10 mouse cellular contexts compared by ENCODE assay signal in the genomic region with DNA sequence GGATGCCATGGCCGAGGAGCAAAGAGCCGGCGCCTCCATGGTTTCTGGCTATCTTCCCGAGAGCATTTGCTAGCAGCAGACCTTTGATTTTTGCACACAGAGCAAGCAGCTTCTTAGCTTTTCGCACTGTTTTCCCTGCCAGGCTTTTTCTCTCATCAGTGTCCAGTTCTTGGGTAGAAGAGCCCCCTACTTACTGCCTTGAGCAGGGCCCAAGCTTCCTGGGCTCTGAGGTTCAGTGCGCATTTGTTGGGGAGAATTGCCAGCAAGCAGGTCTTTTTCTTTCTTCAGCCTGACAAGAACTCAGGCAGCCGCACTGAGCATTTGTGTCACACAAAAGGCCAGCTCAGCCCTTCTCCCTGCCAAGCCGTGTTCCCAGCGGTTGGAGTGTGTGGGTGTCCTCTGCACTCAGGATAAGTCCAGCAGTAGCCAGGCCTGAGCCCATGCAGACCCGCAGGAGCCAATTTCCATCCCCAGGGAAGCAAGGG.
A peak's percentile ranks its signal among the peaks of the same experiment; 100 is the strongest.
DNase-seq lines count a peak whose midpoint lies in the region; ATAC-seq and TF ChIP-seq lines count a peak whose summit lies in the region.
"Had no signal": no experiment of that assay in that cellular context is flagged by ENCODE, and none has a peak within 500 bp of the region (broad histone marks: within the 10 kb centered on the region; RNA-seq: fewer than 3 reads in every experiment).

No protein-coding gene starts in this region.

- no peak overlapping the region for H3K4me3 ChIP-seq in midbrain, postnatal 0 days (ENCODE audit: low read depth, low read length)
- H3K4me3 ChIP-seq: limb, embryonic 13.5 days had no signal

- H3K36me3 ChIP-seq in midbrain, postnatal 0 days (ENCODE audit: insufficient read depth, low read length) = no peaks in the 10 kb centered on the region
- H3K36me3 ChIP-seq: limb, embryonic 13.5 days had no signal

- peak; percentile 6; the same call in 1 of the 2 replicates for TF ChIP-seq CTCF in midbrain, postnatal 0 days (IDR thresholded peaks at IDR 0.05)

- WGBS in midbrain, postnatal 0 days = 23% methylated on average over 10 of the region's 10 CpGs

- no peaks in the 10 kb centered on the region for H3K27me3 ChIP-seq in midbrain, postnatal 0 days (ENCODE audit: insufficient read depth, low read length)
- H3K27me3 ChIP-seq: limb, embryonic 13.5 days; Patski had no signal

- H3K4me2 ChIP-seq in midbrain, postnatal 0 days (ENCODE audit: low read depth, low read length, poor library complexity, severe bottlenecking) = no peak overlapping the region
- H3K4me2 ChIP-seq: limb, embryonic 13.5 days had no signal

- peak overlapping the region; percentile 52 for H3K27ac ChIP-seq in midbrain, postnatal 0 days (ENCODE audit: low read depth, low read length)
- H3K27ac ChIP-seq: limb, embryonic 13.5 days had no signal

- ATAC-seq in midbrain, postnatal 0 days (ENCODE audit: low FRiP score) = peak; percentile 83
- no peak for ATAC-seq in inflammation-experienced regulatory T-cells, adult 6 months
- ATAC-seq: Patski had no signal

- intact Hi-C loops in gastrocnemius, postnatal 14 days (cut with DNase I; ENCODE audit: low total_unique reads) = no loop called here

- no peak overlapping the region for H3K9ac ChIP-seq in midbrain, postnatal 0 days (replicated peaks; ENCODE audit: low read length, poor library complexity, severe bottlenecking)
- H3K9ac ChIP-seq: limb, embryonic 13.5 days had no signal

- H3K4me1 ChIP-seq in midbrain, postnatal 0 days (ENCODE audit: insufficient read depth, low read length) = peaks cover 14% of the 10 kb centered on the region; the same call in 1 of the 2 replicates

- no peaks in the 10 kb centered on the region for H3K9me3 ChIP-seq in midbrain, postnatal 0 days (ENCODE audit: low read length)
- H3K9me3 ChIP-seq: limb, embryonic 13.5 days had no signal

- DNase-seq in left cerebral cortex, adult 18-20 months (ENCODE audit: low spot score in 2 of 2) = peak; percentile 13 to 39
- no peak for DNase-seq in left cerebral cortex, adult 11 months (ENCODE audit: low spot score)
- peak; percentile 81 to 84 for DNase-seq in cerebellum, postnatal 10 days
- peak; percentile 55 for DNase-seq in gastrocnemius, postnatal 14 days
- peak; percentile 58 to 64 for DNase-seq in layer of hippocampus, postnatal 10 days (ENCODE audit: low spot score in 2 of 2)
- peak; percentile 88 for DNase-seq in midbrain, postnatal 0 days (ENCODE audit: low spot score)
- DNase-seq in thymus, postnatal 36 days = no peak

Comparison
In these comparisons a context has a peak if more than half of its experiments do, and no peak if none do; other contexts are left out.
1. DNase-seq: peak in left cerebral cortex, adult 18-20 months (2 of 2), cerebellum, postnatal 10 days (2 of 2), gastrocnemius, postnatal 14 days (single experiment), layer of hippocampus, postnatal 10 days (2 of 2) and midbrain, postnatal 0 days (single experiment); none in left cerebral cortex, adult 11 months (single experiment) and thymus, postnatal 36 days (0 of 2).